Mouse (Mus musculus): ENCODE results near the gene Glyatl3.

GRCm38 (mm10) chr17:40875568-40875967 is 38.6 kb downstream of the Glyatl3 start:
- no peak for TF ChIP-seq GATA1 (IDR thresholded peaks at IDR 0.05; ENCODE audit: low read length)
- TF ChIP-seq TAL1 (IDR thresholded peaks at IDR 0.05; ENCODE audit: low read length), result no peak

Data from erythroblast, embryonic 14.5 days (primary cell).